Mouse (Mus musculus) hindbrain, embryonic 11.5 days (tissue): Measurements from ENCODE around the gene Tex36. TPM values are rescaled to one million over a fixed set of nuclear protein-coding genes. Genes with fewer than 3 reads are reported as not detected.

ENCODE experiments used
- ATAC-seq: fragments of 200-750 bp; cut with Nextera tagmentation; 2 replicates; pipeline ENCODE4 v1.8.0; 2017; ENCODE audit warnings: mild to moderate bottlenecking, moderate TSS enrichment, moderate library complexity; ENCODE audit not compliant: low FRiP score
- DNase-seq: peaks from one replicate; pipeline ENCODE4 v3.0.0-alpha.2; 2015; ENCODE audit warnings: low spot score
- H3K27ac ChIP-seq: fragments of 300-500 bp; sonication (generic); 2 replicates; pipeline ENCODE4 v1.5.1; 2014; ENCODE audit warnings: mild to moderate bottlenecking, low read depth, low read length
- H3K27me3 ChIP-seq: fragments of 300-500 bp; sonication (generic); 2 replicates; pipeline ENCODE4 v1.6.1; 2014; ENCODE audit warnings: mild to moderate bottlenecking, low read length, moderate library complexity, mixed read lengths; ENCODE audit not compliant: control insufficient read depth, insufficient read depth
- H3K36me3 ChIP-seq: fragments of 300-500 bp; sonication (generic); 2 replicates; pipeline ENCODE4 v1.6.1; 2014; ENCODE audit warnings: mild to moderate bottlenecking, low read length, moderate library complexity, mixed read lengths; ENCODE audit not compliant: control insufficient read depth, insufficient read depth
- H3K4me1 ChIP-seq: fragments of 300-500 bp; sonication (generic); replicated peaks from 2 replicates; pipeline ENCODE4 v1.6.1; 2014; ENCODE audit warnings: low read length, mixed read lengths; ENCODE audit not compliant: control insufficient read depth, insufficient read depth
- H3K4me2 ChIP-seq: fragments of 300-500 bp; sonication (generic); replicated peaks from 2 replicates; pipeline ENCODE4 v1.6.1; 2014; ENCODE audit warnings: mild to moderate bottlenecking, low read depth, low read length
- H3K4me3 ChIP-seq: fragments of 300-500 bp; sonication (generic); 2 replicates; pipeline ENCODE4 v1.5.1; 2014; ENCODE audit warnings: low read depth, low read length
- H3K9ac ChIP-seq: fragments of 300-500 bp; sonication (generic); 2 replicates; pipeline ENCODE4 v1.6.1; 2014; ENCODE audit warnings: low read depth, low read length
- H3K9me3 ChIP-seq: fragments of 300-500 bp; sonication (generic); 2 replicates; pipeline ENCODE4 v1.6.1; 2016; ENCODE audit warnings: low read length; ENCODE audit not compliant: control insufficient read depth
- WGBS: fragments of 180-500 bp; shearing (Covaris S2); extraction: QIAGEN DNeasy Blood & Tissue Kit; methylation state at CpG from one replicate; pipeline ENCODE4 v1.1.7; 2014; 5-methylcytosine and 5-hydroxymethylcytosine counted together
- polyA plus RNA-seq: library from polyadenylated mRNA; unstranded; fragments of >200 nt; fragmentation: Nextera tagmentation; extraction: Ambion mirVana; gene quantifications from 2 replicates; pipeline ENCODE4 v1.2.1, GENCODE M21; 2014

Gene Tex36
- polyA plus RNA-seq, 1 experiment from 2014 or later: not detected

DNA sequence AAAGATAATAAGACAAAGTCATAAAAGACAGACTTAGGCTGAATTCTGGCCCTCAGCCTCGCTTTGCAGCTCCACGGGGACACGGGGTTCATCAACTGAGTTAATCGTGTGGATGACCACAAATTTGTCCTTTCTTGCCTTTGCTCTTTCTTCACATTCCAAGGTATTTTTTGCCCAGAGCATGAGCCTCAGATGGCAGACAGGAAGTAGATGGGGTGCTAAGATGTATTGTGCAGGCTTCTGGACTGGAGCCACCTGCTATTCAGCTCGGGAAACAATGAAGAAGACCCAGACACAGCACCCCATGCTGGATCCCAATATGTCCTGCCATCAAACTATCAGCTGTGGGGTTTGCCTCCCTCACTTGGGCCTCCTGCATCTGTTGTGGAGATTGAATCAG is 5.4 kb upstream of the Tex36 start:
- no peaks in the 10 kb centered on the region for H3K27me3 ChIP-seq
- no peak overlapping the region for H3K4me3 ChIP-seq
- H3K9me3 ChIP-seq: no peaks in the 10 kb centered on the region
- H3K36me3 ChIP-seq: no peaks in the 10 kb centered on the region
- no peaks in the 10 kb centered on the region for H3K4me1 ChIP-seq
- ATAC-seq: no peak
- no peak overlapping the region for H3K9ac ChIP-seq
- H3K27ac ChIP-seq: no peak overlapping the region
- 89% methylated on average over 5 of the region's 5 CpGs for WGBS
- H3K4me2 ChIP-seq: no peak overlapping the region
- no peak for DNase-seq

- ATAC-seq: no peak
- DNase-seq: no peak
- no peaks in the 10 kb centered on the region for H3K27me3 ChIP-seq
- no peaks in the 10 kb centered on the region for H3K36me3 ChIP-seq
- H3K9ac ChIP-seq: no peak overlapping the region
- no peak overlapping the region for H3K4me2 ChIP-seq
- WGBS: 84% methylated on average over 13 of the region's 13 CpGs
- no peaks in the 10 kb centered on the region for H3K4me1 ChIP-seq
- no peak overlapping the region for H3K4me3 ChIP-seq
- H3K27ac ChIP-seq: no peak overlapping the region
- H3K9me3 ChIP-seq: no peaks in the 10 kb centered on the region
These were observed 2.6 kb upstream of the Tex36 start for GRCm38 (mm10) chr7:133604427-133605081.

- no peaks in the 10 kb centered on the region for H3K27me3 ChIP-seq
- no peak overlapping the region for H3K4me2 ChIP-seq
- DNase-seq: no peak
- 81% methylated on average over 2 of the region's 2 CpGs for WGBS
- no peaks in the 10 kb centered on the region for H3K4me1 ChIP-seq
- H3K36me3 ChIP-seq: no peaks in the 10 kb centered on the region
- ATAC-seq: no peak
- no peak overlapping the region for H3K4me3 ChIP-seq
- no peak overlapping the region for H3K9ac ChIP-seq
- no peak overlapping the region for H3K27ac ChIP-seq
- no peaks in the 10 kb centered on the region for H3K9me3 ChIP-seq
These were observed 1.2 kb upstream of the Tex36 start for GRCm38 (mm10) chr7:133603156-133603555.

DNA sequence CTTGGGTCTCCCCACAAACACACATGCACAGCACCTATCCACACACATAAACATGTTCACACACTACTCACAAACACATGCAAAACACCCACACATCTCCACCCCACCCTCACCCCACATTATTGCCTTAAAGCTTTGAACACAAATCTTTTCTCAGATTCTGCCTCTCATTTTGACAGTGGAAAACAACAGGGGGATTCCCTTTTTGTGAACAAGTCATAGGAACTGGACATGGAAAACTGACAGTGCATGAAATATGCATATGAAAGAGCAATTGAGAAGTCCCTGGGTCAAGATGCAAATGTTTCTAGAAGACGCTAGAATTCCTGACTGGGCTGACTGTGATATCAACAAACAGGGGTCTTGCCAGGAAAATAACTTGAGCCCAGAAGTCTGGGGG is 1.4 kb downstream of the Tex36 start:
- Histone ChIP-seq H3K36me3 (no peaks in the 10 kb centered on the region), H3K27ac (no peak overlapping the region), H3K9ac (no peak overlapping the region), H3K4me2 (no peak overlapping the region), H3K27me3 (no peaks in the 10 kb centered on the region), H3K4me1 (no peaks in the 10 kb centered on the region), H3K9me3 (no peaks in the 10 kb centered on the region), H3K4me3 (no peak overlapping the region)
- ATAC-seq (no peak), DNase-seq (no peak)
- WGBS: 54% methylated on average over 1 of the region's 1 CpGs

GRCm38 (mm10) chr7:133591750-133592149 is 10.2 kb downstream of the Tex36 start:
- Histone ChIP-seq H3K4me3 (no peak overlapping the region), H3K9ac (no peak overlapping the region), H3K4me2 (no peak overlapping the region), H3K9me3 (no peaks in the 10 kb centered on the region), H3K27ac (no peak overlapping the region), H3K36me3 (no peaks in the 10 kb centered on the region), H3K27me3 (no peaks in the 10 kb centered on the region), H3K4me1 (no peaks in the 10 kb centered on the region)
- no peak for DNase-seq
- 78% methylated on average over 1 of the region's 1 CpGs for WGBS
- ATAC-seq: no peak

GRCm38 (mm10) chr7:133583216-133583615 is 18.7 kb downstream of the Tex36 start:
- DNase-seq: no peak
- ATAC-seq: no peak
- H3K4me3 ChIP-seq: no peak overlapping the region
- no peaks in the 10 kb centered on the region for H3K27me3 ChIP-seq
- H3K27ac ChIP-seq: no peak overlapping the region
- H3K4me2 ChIP-seq: no peak overlapping the region
- no peak overlapping the region for H3K9ac ChIP-seq
- H3K4me1 ChIP-seq: no peaks in the 10 kb centered on the region
- no peaks in the 10 kb centered on the region for H3K36me3 ChIP-seq
- H3K9me3 ChIP-seq: no peaks in the 10 kb centered on the region
- 92% methylated on average over 6 of the region's 6 CpGs for WGBS

DNA sequence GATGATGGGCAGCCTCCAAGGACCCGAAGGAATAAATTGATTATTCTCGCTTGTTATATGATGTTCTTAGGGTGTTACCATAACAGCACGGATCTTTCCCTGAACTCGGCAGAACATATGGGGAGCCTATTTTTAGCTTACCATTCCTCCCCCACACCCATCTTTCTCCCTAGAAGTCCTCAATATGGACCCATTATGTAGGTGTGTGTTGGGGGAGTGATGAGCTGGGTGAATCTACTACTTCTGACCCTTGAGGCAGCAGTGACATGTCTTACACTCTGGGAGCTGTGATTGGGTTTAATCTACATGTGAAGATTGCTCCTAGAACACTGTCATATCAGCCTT is 21.7 kb downstream of the Tex36 start:
- Histone ChIP-seq H3K4me2 (no peak overlapping the region), H3K27ac (no peak overlapping the region), H3K27me3 (no peaks in the 10 kb centered on the region), H3K4me3 (no peak overlapping the region), H3K9me3 (no peaks in the 10 kb centered on the region), H3K36me3 (no peaks in the 10 kb centered on the region), H3K4me1 (no peaks in the 10 kb centered on the region), H3K9ac (no peak overlapping the region)
- ATAC-seq (no peak), DNase-seq (no peak)
- WGBS: 85% methylated on average over 4 of the region's 4 CpGs

- Histone ChIP-seq H3K4me3 (no peak overlapping the region), H3K27me3 (no peaks in the 10 kb centered on the region), H3K4me1 (no peaks in the 10 kb centered on the region), H3K4me2 (no peak overlapping the region), H3K36me3 (no peaks in the 10 kb centered on the region), H3K27ac (no peak overlapping the region), H3K9ac (no peak overlapping the region), H3K9me3 (no peaks in the 10 kb centered on the region)
- ATAC-seq (no peak), DNase-seq (no peak)
- 85% methylated on average over 20 of the region's 20 CpGs for WGBS
These were observed 22.3 kb downstream of the Tex36 start for GRCm38 (mm10) chr7:133579491-133580295.

DNA sequence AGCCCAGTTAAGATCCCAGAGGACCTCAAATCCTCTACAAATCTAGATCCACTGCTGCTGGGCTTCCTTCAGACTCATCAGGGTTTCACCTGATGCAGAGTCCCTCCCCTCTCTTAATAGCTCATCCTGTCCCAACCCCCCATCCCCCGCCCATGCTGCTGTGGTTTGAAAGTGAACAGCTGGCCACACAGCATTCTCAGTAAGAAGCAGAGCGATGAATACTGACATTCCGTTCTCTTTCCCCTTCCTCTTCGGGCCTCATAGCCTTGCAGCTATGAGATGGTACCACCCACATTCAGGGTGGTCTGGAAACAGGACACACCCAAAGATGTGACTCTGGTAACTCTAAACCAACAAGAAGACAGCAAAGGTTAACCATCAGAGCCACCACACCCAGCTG is 25.1 kb downstream of the Tex36 start:
- H3K36me3 ChIP-seq: no peaks in the 10 kb centered on the region
- WGBS: 40% methylated on average over 4 of the region's 4 CpGs
- DNase-seq: no peak

More for the DNA sequence above, 25.1 kb downstream of the Tex36 start:
- H3K27me3 ChIP-seq: no peaks in the 10 kb centered on the region
- no peak overlapping the region for H3K9ac ChIP-seq
- no peaks in the 10 kb centered on the region for H3K9me3 ChIP-seq
- no peak overlapping the region for H3K27ac ChIP-seq
- no peak overlapping the region for H3K4me3 ChIP-seq
- no peak for ATAC-seq
- no peak overlapping the region for H3K4me2 ChIP-seq
- no peaks in the 10 kb centered on the region for H3K4me1 ChIP-seq
